Mouse (Mus musculus): ENCODE data around the gene Lrpap1. TPM values are rescaled to one million over a fixed set of nuclear protein-coding genes. Genes with fewer than 3 reads are reported as not detected.

The Lrpap1 gene
- polyA plus RNA-seq, 1 experiment from 2014 or later: 67.0 TPM

DNA sequence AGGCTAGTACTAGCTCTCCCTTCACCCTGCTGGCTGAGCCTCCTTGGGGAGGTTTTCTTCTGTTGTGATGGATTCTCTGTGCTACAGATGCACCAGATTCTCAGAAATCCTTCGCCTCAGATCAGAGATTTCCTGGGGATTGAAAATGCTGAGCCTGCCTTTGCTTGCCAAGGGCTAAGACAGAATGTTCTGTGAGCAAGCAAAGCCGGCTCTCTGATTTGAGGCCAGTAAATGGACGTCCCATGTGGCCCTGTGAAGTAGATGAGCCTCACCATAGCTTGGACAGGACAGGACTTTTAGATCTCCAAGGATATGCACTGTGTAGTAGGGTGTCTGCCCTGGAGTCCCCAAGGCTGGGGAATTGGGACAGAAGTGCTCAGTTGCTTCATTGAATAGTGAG, 20.7 kb downstream of the Lrpap1 start:
- H3K9me3 ChIP-seq (ENCODE audit: control insufficient read depth, low read length): no peaks in the 10 kb centered on the region
- ATAC-seq (ENCODE audit: insufficient number of reproducible peaks, low FRiP score, low TSS enrichment, low read depth): no peak
- 80% methylated on average over 3 of the region's 3 CpGs for WGBS

DNA sequence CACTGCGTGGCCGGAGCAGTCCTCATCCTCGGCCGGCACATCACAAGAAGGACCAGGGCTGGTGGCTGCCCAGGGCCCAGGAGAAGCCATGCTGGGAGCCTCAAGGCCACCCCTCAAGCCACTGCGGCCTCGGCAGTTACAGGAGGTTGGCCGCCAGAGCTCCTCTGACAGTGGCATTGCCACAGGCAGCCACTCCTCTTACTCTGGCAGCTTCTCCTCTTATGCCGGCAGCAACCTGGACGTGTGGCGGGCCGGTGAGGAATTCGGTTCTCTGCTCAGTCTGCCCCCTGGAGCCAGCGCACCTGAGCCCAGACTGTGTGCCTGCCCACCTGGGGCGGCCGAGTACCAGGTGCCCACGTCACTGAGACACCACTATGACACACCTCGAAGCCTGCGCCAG, 26.5 kb downstream of the Lrpap1 start:
- DNase-seq (ENCODE audit: low spot score): peak; percentile 22
- Histone ChIP-seq H3K27ac (replicated peaks; ENCODE audit: low read depth, low read length) (no peak overlapping the region), H3K9me3 (ENCODE audit: control insufficient read depth, low read length) (no peaks in the 10 kb centered on the region), H3K4me1 (ENCODE audit: control insufficient read depth, insufficient read depth, low read length) (no peaks in the 10 kb centered on the region), H3K4me3 (ENCODE audit: low read depth, low read length) (no peak overlapping the region), H3K36me3 (ENCODE audit: control insufficient read depth, insufficient read depth, low read length) (no peaks in the 10 kb centered on the region), H3K4me2 (ENCODE audit: low read depth, severe bottlenecking) (no peak overlapping the region), H3K27me3 (ENCODE audit: control insufficient read depth, insufficient read depth, low read length) (peaks cover 14% of the 10 kb centered on the region), H3K9ac (ENCODE audit: low read length) (no peak overlapping the region)
- WGBS: 30% methylated on average over 18 of the region's 18 CpGs
- no peak for ATAC-seq (ENCODE audit: insufficient number of reproducible peaks, low FRiP score, low TSS enrichment, low read depth)

More for the DNA sequence above, 20.7 kb downstream of the Lrpap1 start:
- Histone ChIP-seq H3K4me3 (ENCODE audit: low read depth, low read length) (no peak overlapping the region), H3K27ac (replicated peaks; ENCODE audit: low read depth, low read length) (no peak overlapping the region), H3K36me3 (ENCODE audit: control insufficient read depth, insufficient read depth, low read length) (no peaks in the 10 kb centered on the region), H3K9ac (ENCODE audit: low read length) (no peak overlapping the region), H3K4me2 (ENCODE audit: low read depth, severe bottlenecking) (no peak overlapping the region), H3K27me3 (ENCODE audit: control insufficient read depth, insufficient read depth, low read length) (peaks cover 2% of the 10 kb centered on the region; the same call in 1 of the 2 replicates), H3K4me1 (ENCODE audit: control insufficient read depth, insufficient read depth, low read length) (no peaks in the 10 kb centered on the region)
- DNase-seq (ENCODE audit: low spot score): no peak

GRCm38 (mm10) chr5:35076369-35076768, 29.2 kb downstream of the Lrpap1 start:
- H3K36me3 ChIP-seq (ENCODE audit: control insufficient read depth, insufficient read depth, low read length): no peaks in the 10 kb centered on the region
- H3K4me3 ChIP-seq (ENCODE audit: low read depth, low read length): no peak overlapping the region
- H3K4me2 ChIP-seq (ENCODE audit: low read depth, severe bottlenecking): no peak overlapping the region
- H3K9ac ChIP-seq (ENCODE audit: low read length): no peak overlapping the region
- no peaks in the 10 kb centered on the region for H3K9me3 ChIP-seq (ENCODE audit: control insufficient read depth, low read length)
- H3K27me3 ChIP-seq (ENCODE audit: control insufficient read depth, insufficient read depth, low read length): peaks cover 14% of the 10 kb centered on the region
- WGBS: 79% methylated on average over 1 of the region's 1 CpGs
- no peak overlapping the region for H3K27ac ChIP-seq (replicated peaks; ENCODE audit: low read depth, low read length)
- no peak for DNase-seq (ENCODE audit: low spot score)
- H3K4me1 ChIP-seq (ENCODE audit: control insufficient read depth, insufficient read depth, low read length): no peaks in the 10 kb centered on the region
- no peak for ATAC-seq (ENCODE audit: insufficient number of reproducible peaks, low FRiP score, low TSS enrichment, low read depth)

DNA sequence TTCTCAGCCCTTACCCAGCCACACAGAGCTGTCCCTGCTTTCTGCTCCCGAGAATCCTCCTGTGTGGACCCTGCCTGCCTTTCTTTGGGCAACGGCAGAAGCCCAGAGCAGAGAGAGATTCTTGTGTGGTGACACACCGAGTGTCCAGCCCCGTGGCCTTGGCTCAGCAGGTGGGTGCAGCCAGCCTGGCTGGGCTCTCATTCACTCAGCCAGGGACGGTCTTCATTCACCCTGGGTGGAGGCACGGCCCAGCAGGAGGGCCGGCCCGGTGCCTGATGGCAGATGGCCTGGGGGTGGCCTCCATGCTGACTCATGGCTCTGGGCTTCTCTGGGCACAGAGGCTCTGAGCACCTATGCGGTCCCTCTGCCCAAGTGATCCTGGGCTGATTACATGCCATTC, 31.6 kb downstream of the Lrpap1 start:
- no peaks in the 10 kb centered on the region for H3K4me1 ChIP-seq (ENCODE audit: control insufficient read depth, insufficient read depth, low read length)
- H3K4me3 ChIP-seq (ENCODE audit: low read depth, low read length): no peak overlapping the region
- ATAC-seq (ENCODE audit: insufficient number of reproducible peaks, low FRiP score, low TSS enrichment, low read depth): no peak
- no peak for DNase-seq (ENCODE audit: low spot score)
- no peaks in the 10 kb centered on the region for H3K36me3 ChIP-seq (ENCODE audit: control insufficient read depth, insufficient read depth, low read length)
- H3K27me3 ChIP-seq (ENCODE audit: control insufficient read depth, insufficient read depth, low read length): peaks cover 5% of the 10 kb centered on the region
- no peak overlapping the region for H3K27ac ChIP-seq (replicated peaks; ENCODE audit: low read depth, low read length)
- H3K4me2 ChIP-seq (ENCODE audit: low read depth, severe bottlenecking): no peak overlapping the region
- H3K9ac ChIP-seq (ENCODE audit: low read length): no peak overlapping the region
- H3K9me3 ChIP-seq (ENCODE audit: control insufficient read depth, low read length): no peaks in the 10 kb centered on the region
- WGBS: 73% methylated on average over 9 of the region's 9 CpGs

DNA sequence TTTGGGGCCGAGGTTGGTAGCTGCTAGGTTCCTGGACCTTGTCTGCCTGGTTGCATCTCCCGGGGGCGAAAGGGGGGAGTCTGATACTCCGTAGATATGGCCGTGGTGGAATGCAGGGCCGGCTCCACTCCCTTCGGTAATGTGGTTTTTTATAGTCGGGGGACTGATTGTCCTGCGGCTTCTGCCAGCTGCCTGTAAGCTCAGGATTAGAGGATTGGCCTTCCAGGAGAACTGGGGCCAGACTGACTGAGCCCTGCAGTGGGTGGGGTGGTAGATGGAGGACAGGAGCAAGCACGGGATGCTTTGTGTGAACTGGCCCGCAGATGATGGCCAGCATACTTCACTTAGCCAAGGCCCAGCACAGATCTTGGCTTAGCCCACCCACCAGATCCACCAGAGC, 32.3 kb downstream of the Lrpap1 start:
- Histone ChIP-seq H3K36me3 (ENCODE audit: control insufficient read depth, insufficient read depth, low read length) (no peaks in the 10 kb centered on the region), H3K27me3 (ENCODE audit: control insufficient read depth, insufficient read depth, low read length) (no peaks in the 10 kb centered on the region), H3K4me2 (ENCODE audit: low read depth, severe bottlenecking) (no peak overlapping the region), H3K9me3 (ENCODE audit: control insufficient read depth, low read length) (no peaks in the 10 kb centered on the region), H3K27ac (replicated peaks; ENCODE audit: low read depth, low read length) (no peak overlapping the region), H3K9ac (ENCODE audit: low read length) (no peak overlapping the region), H3K4me3 (ENCODE audit: low read depth, low read length) (no peak overlapping the region), H3K4me1 (ENCODE audit: control insufficient read depth, insufficient read depth, low read length) (no peaks in the 10 kb centered on the region)
- 76% methylated on average over 11 of the region's 11 CpGs for WGBS
- no peak for ATAC-seq (ENCODE audit: insufficient number of reproducible peaks, low FRiP score, low TSS enrichment, low read depth)
- DNase-seq (ENCODE audit: low spot score): no peak

DNA sequence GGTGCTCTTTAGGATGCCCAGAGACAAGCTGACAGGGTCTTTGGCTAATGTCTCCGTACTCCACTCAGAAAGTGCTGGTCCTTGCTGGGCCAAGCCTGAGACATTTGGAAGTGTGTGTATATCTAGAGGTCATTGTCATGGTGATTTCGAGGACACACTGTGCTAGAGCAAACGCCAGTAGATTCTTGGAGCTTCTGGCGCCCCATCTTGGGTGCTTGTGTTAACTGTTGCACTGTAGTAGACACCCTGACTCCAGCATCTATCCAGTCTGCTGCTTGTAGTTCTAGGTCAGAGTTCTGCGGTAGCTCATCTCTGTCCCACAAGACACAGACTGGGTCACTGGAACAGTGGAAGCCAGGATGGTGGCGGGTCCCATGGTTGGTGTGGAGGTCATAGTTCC, 33.7 kb downstream of the Lrpap1 start:
- ATAC-seq (ENCODE audit: insufficient number of reproducible peaks, low FRiP score, low TSS enrichment, low read depth) (no peak), DNase-seq (ENCODE audit: low spot score) (no peak)
- Histone ChIP-seq H3K27me3 (ENCODE audit: control insufficient read depth, insufficient read depth, low read length) (no peaks in the 10 kb centered on the region), H3K36me3 (ENCODE audit: control insufficient read depth, insufficient read depth, low read length) (no peaks in the 10 kb centered on the region), H3K9me3 (ENCODE audit: control insufficient read depth, low read length) (no peaks in the 10 kb centered on the region), H3K4me1 (ENCODE audit: control insufficient read depth, insufficient read depth, low read length) (no peaks in the 10 kb centered on the region), H3K4me2 (ENCODE audit: low read depth, severe bottlenecking) (no peak overlapping the region), H3K9ac (ENCODE audit: low read length) (no peak overlapping the region), H3K4me3 (ENCODE audit: low read depth, low read length) (no peak overlapping the region), H3K27ac (replicated peaks; ENCODE audit: low read depth, low read length) (no peak overlapping the region)
- 92% methylated on average over 6 of the region's 6 CpGs for WGBS

GRCm38 (mm10) chr5:35070953-35071352, 34.6 kb downstream of the Lrpap1 start:
- ATAC-seq (ENCODE audit: insufficient number of reproducible peaks, low FRiP score, low TSS enrichment, low read depth): no peak
- Histone ChIP-seq H3K4me3 (ENCODE audit: low read depth, low read length) (no peak overlapping the region), H3K36me3 (ENCODE audit: control insufficient read depth, insufficient read depth, low read length) (no peaks in the 10 kb centered on the region), H3K4me1 (ENCODE audit: control insufficient read depth, insufficient read depth, low read length) (no peaks in the 10 kb centered on the region), H3K27ac (replicated peaks; ENCODE audit: low read depth, low read length) (no peak overlapping the region), H3K9me3 (ENCODE audit: control insufficient read depth, low read length) (no peaks in the 10 kb centered on the region), H3K27me3 (ENCODE audit: control insufficient read depth, insufficient read depth, low read length) (no peaks in the 10 kb centered on the region), H3K4me2 (ENCODE audit: low read depth, severe bottlenecking) (no peak overlapping the region), H3K9ac (ENCODE audit: low read length) (no peak overlapping the region)
- WGBS: 73% methylated on average over 7 of the region's 7 CpGs
- DNase-seq (ENCODE audit: low spot score): no peak

DNA sequence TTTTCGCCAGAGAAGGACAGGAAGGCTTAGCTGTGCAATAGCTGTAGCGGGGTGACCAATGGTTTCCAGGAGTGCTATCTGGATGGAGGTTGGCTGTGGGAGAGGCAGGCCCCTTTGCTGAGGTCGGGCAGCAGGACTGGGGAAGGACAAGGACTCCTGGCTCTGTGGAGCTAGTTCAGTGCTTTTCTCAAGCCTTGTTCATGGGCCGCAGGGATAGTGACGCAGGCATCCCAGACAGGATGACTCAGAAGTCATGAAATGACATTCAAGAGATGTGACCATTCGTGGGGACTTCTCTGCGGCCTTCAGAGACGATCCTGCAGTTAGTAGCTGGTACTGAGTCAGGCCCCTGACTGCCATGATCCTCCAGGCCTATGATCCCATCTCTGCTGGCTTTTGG, 35.3 kb downstream of the Lrpap1 start:
- Histone ChIP-seq H3K4me1 (ENCODE audit: control insufficient read depth, insufficient read depth, low read length) (no peaks in the 10 kb centered on the region), H3K4me2 (ENCODE audit: low read depth, severe bottlenecking) (no peak overlapping the region), H3K27me3 (ENCODE audit: control insufficient read depth, insufficient read depth, low read length) (no peaks in the 10 kb centered on the region), H3K36me3 (ENCODE audit: control insufficient read depth, insufficient read depth, low read length) (no peaks in the 10 kb centered on the region), H3K9ac (ENCODE audit: low read length) (no peak overlapping the region), H3K27ac (replicated peaks; ENCODE audit: low read depth, low read length) (no peak overlapping the region), H3K4me3 (ENCODE audit: low read depth, low read length) (no peak overlapping the region), H3K9me3 (ENCODE audit: control insufficient read depth, low read length) (no peaks in the 10 kb centered on the region)
- no peak for DNase-seq (ENCODE audit: low spot score)
- WGBS: 91% methylated on average over 8 of the region's 8 CpGs
- no peak for ATAC-seq (ENCODE audit: insufficient number of reproducible peaks, low FRiP score, low TSS enrichment, low read depth)

GRCm38 (mm10) chr5:35069841-35070240, 35.7 kb downstream of the Lrpap1 start:
- Histone ChIP-seq H3K9me3 (ENCODE audit: control insufficient read depth, low read length) (no peaks in the 10 kb centered on the region), H3K4me3 (ENCODE audit: low read depth, low read length) (no peak overlapping the region), H3K36me3 (ENCODE audit: control insufficient read depth, insufficient read depth, low read length) (no peaks in the 10 kb centered on the region), H3K27ac (replicated peaks; ENCODE audit: low read depth, low read length) (no peak overlapping the region), H3K4me1 (ENCODE audit: control insufficient read depth, insufficient read depth, low read length) (no peaks in the 10 kb centered on the region), H3K4me2 (ENCODE audit: low read depth, severe bottlenecking) (no peak overlapping the region), H3K27me3 (ENCODE audit: control insufficient read depth, insufficient read depth, low read length) (no peaks in the 10 kb centered on the region), H3K9ac (ENCODE audit: low read length) (no peak overlapping the region)
- no peak for DNase-seq (ENCODE audit: low spot score)
- no peak for ATAC-seq (ENCODE audit: insufficient number of reproducible peaks, low FRiP score, low TSS enrichment, low read depth)
- WGBS: 80% methylated on average over 2 of the region's 2 CpGs
